Mouse (Mus musculus) urinary bladder, postnatal 10 days (tissue): ENCODE data around the gene Gm49369.
"Not testable (repeated sequence)": the region's sequence is repeated elsewhere in the genome, so short reads cannot be mapped to it uniquely, and the experiment has no call there.

Experiments used
- DNase-seq: peaks from one replicate; pipeline ENCODE4 v3.0.0; 2022; ENCODE audit warnings: low spot score

The Gm49369 gene

GRCm38 (mm10) chr7:142382567-142382966, at the start of gene Gm49369:
Gene Gm49369 (minus strand): TSS chr7:142382667.
- DNase-seq, result no peak

GRCm38 (mm10) chr7:142431106-142431505, 48.6 kb upstream of the Gm49369 start:
- DNase-seq, result no peak

- no peak for DNase-seq
These were observed 47.8 kb upstream of the Gm49369 start for GRCm38 (mm10) chr7:142430160-142430678.

DNA sequence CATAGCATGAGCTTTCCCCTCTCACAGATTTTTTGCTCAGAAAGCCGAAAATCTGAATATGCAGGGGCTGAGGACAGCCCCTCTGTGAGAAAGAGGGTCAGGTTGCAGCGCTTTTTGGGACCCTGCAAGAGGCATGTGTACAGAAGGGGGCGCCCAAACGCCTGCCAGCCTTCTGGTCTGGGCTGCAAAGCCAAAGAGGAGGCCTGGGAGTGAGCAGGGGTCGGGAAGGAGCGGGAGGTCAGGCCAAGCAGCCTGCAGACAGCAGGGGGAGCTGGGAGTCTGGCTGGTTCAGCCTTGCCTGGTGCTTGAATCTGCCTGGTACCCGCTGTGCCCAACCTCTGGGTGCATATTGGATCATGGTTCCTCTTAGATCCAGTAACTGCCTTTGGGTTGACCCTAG, 45.7 kb upstream of the Gm49369 start:
- DNase-seq, result no peak

- DNase-seq, result no peak
These were observed 43.3 kb upstream of the Gm49369 start for GRCm38 (mm10) chr7:142425641-142426213.

- no peak for DNase-seq
These were observed 39.4 kb upstream of the Gm49369 start for GRCm38 (mm10) chr7:142421826-142422225.

GRCm38 (mm10) chr7:142419887-142420286, 37.4 kb upstream of the Gm49369 start:
- no peak for DNase-seq

- DNase-seq, result no peak
These were observed 36.2 kb upstream of the Gm49369 start for GRCm38 (mm10) chr7:142418679-142419078.

- DNase-seq, result no peak
These were observed 35.6 kb upstream of the Gm49369 start for GRCm38 (mm10) chr7:142418027-142418426.

DNA sequence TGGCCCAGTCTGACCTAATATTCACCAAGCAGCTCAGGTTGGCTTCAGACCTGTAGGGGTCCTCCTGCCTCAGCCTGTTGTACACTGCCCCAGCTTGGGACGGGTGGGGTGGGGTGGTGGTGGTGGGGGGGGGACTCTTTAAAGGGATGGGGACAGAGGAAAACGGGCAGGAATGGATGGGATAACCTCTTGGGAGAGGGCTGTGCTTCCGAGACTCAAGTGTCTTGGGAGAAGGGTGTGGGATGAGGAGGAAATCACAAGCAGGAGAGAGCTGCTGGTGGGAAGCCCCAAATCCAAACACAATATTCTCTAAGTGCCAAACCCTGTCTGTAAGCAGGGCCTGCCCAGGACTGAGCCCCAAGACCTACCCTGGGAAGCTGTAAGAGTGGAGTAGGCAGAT, 33.8 kb upstream of the Gm49369 start:
- DNase-seq, result no peak

- DNase-seq, result no peak
These were observed 32.8 kb upstream of the Gm49369 start for GRCm38 (mm10) chr7:142415314-142415713.

GRCm38 (mm10) chr7:142413285-142413684, 30.8 kb upstream of the Gm49369 start:
- DNase-seq, result no peak

DNA sequence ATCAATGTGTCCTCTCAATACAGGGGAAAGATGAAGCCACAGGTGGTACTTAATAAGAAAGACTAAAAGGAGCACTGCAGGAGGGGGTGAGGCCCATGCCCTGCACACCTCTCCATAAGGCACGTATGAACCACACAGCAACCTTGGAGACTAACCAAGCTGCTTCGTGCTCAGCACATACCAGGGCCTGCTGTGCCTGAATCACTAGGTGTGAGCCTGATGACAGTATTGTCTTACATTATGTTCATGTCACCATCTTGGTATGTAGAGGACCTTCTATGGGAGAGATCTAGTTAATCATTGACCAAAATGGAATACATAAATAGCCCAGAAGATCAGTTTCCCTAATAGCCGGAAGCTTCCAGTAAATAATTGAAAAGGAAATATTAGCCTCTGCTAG, 27.1 kb upstream of the Gm49369 start:
- no peak for DNase-seq

DNA sequence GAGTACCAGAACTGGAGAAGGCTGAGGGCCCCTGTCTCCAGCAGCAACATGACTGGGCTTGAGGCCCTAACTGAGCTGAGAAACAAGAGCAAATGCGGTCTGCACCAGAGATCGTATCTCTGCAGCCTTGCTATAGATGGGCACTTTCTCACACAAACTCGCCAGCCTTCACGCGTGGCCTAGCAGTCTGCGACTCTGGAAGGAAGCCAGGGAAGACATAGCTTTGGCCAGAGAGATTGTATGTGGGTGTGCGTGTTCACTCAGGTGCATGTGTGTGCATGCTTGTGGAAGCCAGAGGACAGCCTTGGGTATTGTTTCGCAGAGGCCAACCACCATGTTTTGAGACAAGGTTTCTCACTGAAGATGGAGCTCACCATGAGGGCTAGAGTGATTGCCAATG, 26.2 kb upstream of the Gm49369 start:
- no peak for DNase-seq

DNA sequence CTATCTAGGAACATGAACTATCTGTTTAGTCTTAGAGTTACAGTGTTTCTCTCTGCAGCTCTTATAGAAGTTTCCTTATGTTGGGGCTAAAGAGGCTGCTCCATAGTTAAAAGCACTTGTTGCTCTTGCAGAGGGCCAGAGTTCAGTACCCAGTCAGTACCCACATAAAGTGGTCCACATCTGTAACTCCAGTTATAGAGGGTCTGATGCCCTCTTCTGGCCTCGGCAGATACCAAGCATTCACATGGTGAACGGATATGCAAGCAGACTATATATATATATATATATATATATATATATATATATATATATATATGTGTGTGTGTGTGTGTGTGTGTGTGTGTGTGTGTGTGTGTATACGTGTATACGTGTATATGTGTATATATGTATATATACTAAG, 25.5 kb upstream of the Gm49369 start:
- no peak for DNase-seq

GRCm38 (mm10) chr7:142405134-142405533, 22.7 kb upstream of the Gm49369 start:
- DNase-seq, result not testable (repeated sequence)

DNA sequence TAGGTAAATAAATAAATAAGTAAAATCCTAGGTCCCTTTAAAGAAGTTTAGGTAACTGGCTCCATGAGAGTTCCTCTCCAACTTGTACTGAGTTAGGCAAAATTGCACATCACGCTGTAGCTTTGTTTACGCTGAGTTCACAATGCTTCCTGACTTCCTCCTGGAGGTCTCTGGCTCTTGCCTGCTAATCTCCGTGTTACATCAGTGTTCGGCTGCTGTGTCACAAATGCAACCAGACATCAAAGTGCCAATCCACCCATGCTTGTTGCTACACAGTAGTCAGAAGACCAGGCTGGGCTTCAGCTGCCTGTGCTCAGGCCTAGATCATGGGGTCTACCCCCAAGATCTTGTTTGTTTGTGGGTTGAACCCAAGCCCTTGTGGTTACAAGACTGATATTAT, 21.1 kb upstream of the Gm49369 start:
- DNase-seq, result no peak

DNA sequence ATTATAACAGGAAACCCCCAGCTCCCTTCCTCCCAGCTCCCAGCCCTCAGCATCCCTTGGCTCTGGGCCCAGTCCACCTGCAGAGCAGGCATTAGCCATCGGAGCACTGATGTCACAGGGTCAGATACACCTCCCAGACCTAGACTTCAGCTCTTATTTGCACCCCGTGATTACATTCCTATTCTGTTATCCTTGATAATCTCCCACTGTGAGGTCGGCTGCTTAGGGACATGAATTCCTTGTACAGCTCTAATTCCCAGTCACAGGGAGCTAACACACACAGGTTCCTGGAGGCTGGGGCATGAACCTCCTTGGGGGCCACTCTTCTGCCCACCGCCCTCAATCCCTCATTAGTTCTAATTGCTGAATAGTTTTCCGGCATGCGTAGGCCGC, 18.3 kb upstream of the Gm49369 start:
- DNase-seq, result no peak

GRCm38 (mm10) chr7:142400112-142400749, 17.8 kb upstream of the Gm49369 start:
- no peak for DNase-seq

GRCm38 (mm10) chr7:142399250-142399649, 16.8 kb upstream of the Gm49369 start:
- DNase-seq, result no peak

DNA sequence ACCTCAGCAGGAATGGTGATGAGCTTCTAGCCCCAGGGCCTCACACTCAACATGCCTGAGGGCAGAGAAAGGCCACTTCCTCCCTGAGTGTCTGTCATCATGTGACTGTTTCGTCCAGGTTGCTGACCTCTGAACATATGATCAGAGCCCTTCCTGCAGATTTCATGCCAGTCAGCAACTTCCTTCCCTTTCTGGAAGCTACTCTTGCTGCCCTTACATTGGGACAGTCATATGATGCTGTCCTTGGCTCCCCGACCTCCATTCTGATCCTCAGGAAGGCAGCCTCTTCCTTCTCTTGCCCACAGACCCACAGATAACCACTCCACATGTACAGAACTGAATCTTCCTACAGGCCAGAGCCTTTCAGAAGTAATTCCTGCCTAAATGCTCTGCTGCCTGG, 15.6 kb upstream of the Gm49369 start:
- no peak for DNase-seq

- DNase-seq, result no peak
These were observed 14.1 kb upstream of the Gm49369 start for GRCm38 (mm10) chr7:142396611-142397010.

DNA sequence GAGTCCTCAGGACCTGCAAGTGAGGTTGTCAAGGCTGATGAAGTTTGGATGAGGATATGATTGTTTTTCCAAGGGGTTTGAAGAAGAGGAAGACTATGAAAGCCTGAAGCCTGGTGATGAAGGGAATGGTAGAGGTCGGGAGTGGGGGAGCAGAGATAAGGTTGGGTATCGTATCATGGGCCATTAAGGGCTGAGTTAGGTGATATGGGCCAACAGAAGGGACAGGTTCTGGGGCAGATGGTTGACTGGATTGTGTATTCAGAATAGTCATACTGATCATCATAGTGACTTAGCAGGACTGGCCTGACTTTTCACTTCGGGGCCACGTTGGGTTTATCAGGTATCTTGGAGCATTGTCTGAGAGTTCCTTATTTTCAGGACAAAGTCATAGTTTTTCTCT, 13.0 kb upstream of the Gm49369 start:
- no peak for DNase-seq
